Mouse (Mus musculus): Measurements from ENCODE around the gene Gstk1.

Gstk1 gene

DNA sequence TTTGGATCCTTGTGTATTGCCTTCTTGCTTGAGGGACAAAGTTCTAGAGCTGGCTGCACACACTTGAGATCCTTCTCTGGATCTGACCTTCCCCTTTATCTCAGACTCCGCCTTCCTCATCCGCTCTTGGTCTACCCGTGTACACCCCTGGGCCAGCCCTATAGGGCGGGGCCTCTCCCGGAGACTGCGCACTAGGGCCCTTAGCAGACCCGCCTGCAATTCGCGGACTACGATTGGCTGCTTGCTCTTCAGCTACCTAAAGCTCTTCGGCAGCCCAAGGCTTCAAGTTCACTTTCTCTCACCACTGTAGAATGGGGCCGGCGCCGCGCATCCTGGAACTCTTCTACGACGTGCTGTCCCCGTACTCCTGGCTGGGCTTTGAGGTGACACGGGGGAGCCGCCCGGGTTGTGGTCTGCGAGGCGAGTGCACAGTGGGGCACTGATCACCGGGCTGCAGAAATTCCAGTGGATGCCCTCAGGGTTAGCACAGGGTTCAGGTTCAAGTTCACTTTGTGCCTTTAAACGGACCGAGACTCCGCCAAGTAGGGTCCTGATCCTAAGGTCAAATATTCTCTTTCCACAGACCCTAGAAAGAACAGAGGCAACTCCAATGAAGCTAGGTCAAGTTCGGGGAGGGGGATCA lies at the start of gene Gstk1:
Gstk1 (plus strand) TSS at position 225 of the 643 bp plus-strand sequence.
- DNase-seq (ENCODE audit: extremely low read depth, insufficient read length, low spot score), result no peak

DNA sequence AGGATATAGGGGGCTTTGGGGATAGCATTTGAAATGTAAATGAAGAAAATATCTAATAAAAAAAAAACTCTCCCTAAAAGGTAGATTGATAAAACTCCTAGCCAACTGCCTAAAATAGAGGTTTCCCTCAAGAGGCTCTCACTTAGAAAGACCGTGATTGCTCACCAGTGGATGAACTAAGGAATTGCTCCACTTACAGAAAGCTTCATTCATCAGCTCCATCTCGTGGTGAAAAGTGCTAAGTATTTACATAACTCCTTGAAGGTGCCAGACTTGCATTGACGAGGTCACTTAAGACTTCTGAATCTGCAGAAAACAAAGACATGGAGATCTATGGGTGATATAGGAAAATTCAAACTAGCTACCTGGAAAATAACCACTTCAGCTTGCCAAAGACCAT lies 48.0 kb upstream of the Gstk1 start:
- no peak for DNase-seq (ENCODE audit: extremely low read depth, insufficient read length, low spot score)

DNA sequence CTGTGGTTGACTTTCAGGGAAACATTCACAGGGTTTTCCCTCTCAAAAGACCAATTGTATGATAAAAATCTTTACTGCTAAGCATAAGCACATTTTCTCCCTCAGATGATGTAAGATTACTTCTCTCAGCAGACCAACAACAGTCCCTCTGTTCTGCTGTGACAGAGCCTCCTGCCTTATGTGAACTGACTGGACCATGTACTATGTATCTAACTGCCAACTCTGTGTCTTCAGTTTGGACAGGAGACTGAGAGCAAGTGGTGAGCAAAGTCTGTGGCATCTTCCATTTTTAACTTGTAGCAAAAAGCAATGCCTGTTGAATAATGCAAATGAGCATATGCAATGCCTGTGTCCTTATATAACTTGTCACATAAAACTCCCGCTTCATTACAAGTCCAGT lies 46.2 kb upstream of the Gstk1 start:
- no peak for DNase-seq (ENCODE audit: extremely low read depth, insufficient read length, low spot score)

DNA sequence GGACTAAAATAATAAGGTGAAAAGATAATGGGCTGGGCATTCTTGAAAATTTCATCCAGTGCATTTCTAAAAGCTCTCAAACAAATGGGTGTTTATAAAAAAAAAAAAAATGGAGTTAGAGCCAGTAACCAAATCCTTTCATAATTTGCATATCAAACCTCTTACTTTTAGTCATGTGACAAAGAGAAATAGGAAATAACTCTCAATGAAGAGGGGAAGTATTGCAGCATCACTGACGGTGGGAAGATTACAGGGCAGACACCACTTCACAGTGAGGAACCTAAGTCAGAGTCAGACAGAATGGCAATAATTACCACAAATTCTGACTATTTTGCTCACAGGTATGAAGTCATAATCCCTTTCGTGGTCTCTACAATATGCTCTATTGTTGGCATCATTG lies 30.7 kb upstream of the Gstk1 start, which contains the start of gene Tas2r144:
Tas2r144 (plus strand) TSS at position 301 of the 400 bp plus-strand sequence.
- DNase-seq (ENCODE audit: extremely low read depth, insufficient read length, low spot score), result no peak

DNA sequence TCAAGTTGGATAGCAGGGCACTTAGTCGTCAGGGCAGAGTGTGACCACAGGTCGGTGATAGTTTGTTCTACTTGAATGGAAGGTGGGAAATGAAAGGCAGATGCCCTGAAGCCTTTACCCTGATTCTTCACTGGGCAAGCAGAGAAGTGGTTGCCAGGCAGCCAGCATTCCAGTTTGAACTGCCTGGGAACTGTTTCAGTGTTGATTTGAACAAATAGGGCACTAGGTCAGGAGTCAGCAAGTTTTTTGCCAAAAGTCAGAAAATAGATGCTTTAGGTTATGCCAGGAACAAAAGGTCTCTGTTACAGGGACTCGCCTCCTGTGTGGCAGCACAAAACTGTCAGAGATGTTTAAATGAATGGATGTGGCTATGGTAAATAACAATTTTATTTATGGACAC lies 23.4 kb upstream of the Gstk1 start:
- DNase-seq (ENCODE audit: extremely low read depth, insufficient read length, low spot score), result no peak

DNA sequence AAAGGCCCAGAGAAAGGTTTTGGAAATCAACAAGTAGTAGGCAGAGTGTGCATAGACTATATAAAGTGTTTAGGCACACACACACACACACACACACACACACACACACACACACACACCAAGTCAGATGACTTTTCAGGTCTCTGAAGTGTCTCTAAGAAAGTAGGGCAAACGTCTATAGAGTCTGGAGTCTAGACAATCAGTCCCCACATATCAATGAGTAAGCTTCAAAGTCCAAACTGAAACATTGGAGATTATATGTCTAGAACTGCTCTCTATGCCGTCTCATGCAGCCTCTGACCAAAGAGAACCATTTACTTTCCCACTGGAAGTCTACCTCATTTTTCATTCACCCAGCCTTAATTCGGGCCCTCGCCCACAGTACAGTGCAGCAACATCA lies 20.7 kb upstream of the Gstk1 start:
- DNase-seq (ENCODE audit: extremely low read depth, insufficient read length, low spot score), result no peak

DNA sequence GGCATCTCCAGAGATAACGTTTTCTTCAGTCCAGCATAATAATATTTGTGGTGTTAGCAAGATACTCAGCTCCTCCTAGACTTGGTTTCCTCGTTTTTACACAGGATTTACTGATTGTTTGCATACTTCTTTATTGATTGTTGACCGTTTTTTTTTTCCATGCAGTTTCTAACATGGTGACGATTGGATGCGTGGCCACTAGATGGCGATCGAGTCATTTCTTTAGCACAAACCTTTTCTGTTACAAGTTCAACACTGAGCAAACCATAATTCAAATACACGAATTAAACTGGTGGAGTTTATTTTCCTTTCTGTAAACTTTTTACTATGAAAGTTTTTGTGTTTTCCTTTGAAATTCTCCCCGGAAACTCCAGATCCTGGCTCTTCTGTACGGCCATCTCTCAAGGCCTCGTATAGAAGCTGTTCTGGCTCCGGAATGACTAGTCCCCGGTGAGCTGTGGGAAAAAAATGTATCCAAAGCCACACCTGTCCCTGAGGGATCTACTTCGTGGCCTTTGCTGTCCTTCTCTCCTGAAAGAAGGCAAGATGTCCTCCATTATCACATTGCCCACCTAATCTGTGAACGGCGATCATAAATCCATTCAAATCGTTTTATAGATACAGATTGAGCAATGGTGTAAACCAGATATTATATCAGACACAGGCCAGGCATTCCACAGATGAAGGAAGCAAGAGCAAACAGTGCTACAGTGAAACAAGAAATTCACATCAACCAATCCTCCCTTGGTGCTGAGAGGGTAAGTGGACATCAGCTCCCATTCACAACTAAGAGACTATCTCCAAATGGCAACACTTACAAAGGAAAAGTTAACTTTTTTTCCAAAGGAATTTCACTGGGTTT lies 18.3 kb upstream of the Gstk1 start:
- peak; percentile 3 for DNase-seq (ENCODE audit: extremely low read depth, insufficient read length, low spot score)

DNA sequence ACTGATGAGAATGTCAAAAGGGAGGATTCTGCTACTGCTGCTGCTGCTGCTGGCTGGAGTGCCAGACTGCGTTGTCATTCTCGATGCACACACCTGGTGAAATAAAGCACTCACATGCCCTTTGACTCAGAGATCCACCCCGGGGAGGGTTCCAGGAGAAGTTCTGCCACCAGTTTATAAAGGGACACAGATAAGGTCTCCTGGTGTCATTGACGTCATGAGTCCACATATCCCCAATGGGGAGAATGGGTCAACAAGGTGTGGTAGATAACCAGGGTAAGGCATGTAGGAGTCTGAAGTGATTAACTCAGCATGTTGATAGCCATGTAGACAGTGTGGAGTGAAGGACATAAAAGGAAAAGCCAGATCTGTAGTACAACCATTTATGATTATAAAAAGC lies 16.1 kb upstream of the Gstk1 start:
- no peak for DNase-seq (ENCODE audit: extremely low read depth, insufficient read length, low spot score)

DNA sequence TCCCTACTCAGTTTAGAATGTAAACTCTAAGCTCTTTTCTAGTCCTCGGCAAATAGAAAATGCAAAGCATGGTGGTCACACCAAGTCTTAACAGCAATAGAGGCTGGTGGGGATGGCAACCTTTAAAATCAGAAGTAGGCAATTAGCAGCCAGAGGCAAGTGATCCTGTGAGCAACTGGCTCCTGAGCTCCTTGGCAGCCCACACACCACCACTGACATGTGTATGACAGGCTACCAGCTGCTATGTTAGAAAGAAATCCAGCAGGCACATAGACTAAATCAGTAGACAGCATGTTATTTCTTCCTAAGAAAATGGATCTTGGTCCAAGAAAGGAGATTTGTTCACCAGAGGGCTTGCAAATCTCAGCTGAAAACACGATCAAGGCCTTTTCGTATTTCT lies 14.5 kb upstream of the Gstk1 start:
- DNase-seq (ENCODE audit: extremely low read depth, insufficient read length, low spot score), result no peak

DNA sequence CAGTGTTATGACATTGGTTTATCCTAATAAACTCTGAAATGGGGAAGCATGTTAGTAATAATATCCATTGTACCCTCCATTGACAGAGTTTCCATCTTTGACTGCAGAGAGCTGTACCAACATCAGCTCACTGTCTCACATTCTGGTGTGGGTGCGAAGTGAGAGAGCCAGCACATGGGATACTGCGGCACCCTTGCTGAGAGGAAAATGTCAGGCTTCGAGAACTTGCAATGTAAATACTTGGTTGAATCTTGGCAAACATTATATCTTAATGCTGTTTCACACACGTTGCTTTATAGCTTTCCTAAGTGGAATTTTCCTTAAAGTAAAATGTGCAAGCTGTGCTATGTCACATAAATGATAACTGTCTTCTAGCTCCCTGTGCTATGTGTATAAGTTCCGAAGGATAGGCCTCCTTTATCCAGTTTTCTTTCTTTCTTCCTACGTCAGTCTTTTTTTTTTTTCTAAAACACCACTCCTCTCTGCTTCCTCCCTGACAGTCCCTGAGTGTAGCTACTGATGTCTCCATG lies 8.4 kb upstream of the Gstk1 start:
- DNase-seq (ENCODE audit: extremely low read depth, insufficient read length, low spot score), result no peak

DNA sequence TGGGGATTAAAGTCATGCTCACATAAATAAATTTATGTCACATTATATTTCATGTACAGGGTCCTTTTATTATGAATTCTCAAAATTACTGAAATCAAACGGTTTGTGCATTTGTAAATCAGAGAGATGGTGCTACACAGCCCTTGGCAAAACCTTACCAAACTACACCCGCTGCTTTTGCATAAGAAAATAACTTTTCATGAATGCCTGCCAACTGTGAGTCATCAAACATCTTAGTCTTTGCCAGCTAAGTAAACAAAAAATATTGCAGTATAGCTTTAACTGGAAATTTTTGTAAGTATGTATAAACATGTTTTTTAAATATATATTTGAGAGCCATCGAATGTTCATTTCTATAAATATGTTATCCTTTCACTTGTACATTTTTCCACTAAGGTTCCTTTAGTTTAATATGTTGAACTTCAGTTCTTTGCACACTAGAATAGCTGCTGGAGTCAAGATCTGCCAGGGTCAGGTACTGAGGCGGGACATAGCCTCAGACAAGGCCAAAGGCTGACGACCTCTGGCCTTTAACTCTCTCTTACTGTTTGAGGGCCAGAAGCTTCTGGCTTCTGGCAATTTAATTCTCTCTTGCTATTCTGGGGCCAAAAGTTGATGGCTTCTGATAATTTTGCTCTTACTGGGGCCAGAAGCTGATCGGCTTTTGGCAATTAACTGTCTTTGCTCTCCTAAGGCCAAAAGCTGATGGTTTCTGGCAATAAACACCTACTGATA lies 4.3 kb upstream of the Gstk1 start:
- DNase-seq (ENCODE audit: extremely low read depth, insufficient read length, low spot score), result no peak

DNA sequence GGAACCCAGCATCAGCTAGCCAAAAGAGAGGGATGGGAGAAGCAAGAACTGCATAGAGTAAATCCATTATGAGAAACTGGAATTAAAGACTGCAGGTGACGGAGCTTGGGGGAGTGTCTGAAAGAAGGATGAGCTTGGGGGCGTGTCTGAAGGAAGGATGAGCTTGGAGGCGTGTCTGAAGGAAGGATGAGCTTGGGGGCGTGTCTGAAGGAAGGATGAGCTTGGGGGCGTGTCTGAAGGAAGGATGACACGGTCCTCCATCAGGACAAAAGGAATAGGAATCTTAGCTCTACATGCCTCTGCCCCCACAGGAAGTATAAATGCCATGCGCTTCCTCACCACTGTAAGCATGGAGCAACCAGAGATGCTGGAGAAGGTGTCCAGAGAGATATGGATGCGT lies 1.4 kb downstream of the Gstk1 start:
- no peak for DNase-seq (ENCODE audit: extremely low read depth, insufficient read length, low spot score)

DNA sequence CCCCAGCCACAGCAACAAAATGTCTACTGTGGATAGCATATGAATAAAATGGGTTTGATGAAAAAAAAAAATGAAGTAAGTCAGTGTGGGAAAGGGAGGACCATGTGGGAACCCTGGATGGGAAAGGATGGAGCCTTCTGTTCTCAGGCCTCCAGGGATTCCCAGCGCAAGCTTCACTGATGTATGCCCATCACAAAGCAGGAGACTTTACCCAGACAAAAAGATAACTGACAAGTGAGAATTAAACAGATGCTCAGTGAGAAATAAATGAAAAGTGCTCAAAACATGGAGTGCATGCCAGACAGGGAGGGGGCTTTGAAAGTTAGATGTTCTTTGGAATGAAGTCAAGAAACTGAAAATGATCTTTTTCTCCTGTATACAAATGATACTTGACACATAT lies 2.2 kb downstream of the Gstk1 start:
- no peak for DNase-seq (ENCODE audit: extremely low read depth, insufficient read length, low spot score)

DNA sequence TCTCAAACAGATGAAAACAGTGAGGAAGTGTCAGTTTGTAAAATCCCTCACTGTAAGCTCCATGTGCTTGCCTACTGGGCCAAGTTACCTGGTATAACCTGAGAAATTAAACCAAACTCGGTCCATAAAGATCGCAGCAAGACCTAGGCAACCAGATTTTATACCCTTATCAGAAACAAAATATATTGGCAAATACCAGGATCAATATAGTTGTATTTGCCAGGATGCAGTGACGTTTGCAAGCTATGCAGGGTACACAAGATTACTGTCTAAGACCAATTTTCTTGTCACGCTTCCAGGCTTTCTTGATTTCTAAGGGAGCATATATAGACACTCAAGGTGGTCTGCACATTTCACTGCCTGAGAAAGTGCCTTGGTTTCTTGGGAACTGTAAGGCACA lies 6.1 kb downstream of the Gstk1 start:
- no peak for DNase-seq (ENCODE audit: extremely low read depth, insufficient read length, low spot score)

DNA sequence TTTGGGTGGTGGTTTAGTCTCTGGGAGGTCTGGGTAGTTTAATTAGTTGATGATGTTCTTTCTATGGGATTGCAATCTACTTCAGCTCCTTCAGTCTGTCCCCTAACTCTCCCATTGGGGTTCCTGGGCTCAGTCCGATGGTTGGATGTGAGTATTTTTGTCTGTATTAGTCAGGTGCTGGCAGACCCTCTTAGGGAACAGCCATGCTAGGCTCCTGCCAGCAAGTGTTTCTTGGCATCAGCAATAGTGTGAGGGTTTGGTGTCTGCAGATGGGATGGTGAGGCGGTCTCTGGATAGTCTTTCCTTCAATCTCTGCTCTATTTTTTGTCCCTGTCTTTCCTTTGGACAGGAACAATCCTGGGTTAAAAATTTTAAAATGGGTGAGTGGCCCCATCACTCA lies 7.4 kb downstream of the Gstk1 start:
- DNase-seq (ENCODE audit: extremely low read depth, insufficient read length, low spot score), result no peak

DNA sequence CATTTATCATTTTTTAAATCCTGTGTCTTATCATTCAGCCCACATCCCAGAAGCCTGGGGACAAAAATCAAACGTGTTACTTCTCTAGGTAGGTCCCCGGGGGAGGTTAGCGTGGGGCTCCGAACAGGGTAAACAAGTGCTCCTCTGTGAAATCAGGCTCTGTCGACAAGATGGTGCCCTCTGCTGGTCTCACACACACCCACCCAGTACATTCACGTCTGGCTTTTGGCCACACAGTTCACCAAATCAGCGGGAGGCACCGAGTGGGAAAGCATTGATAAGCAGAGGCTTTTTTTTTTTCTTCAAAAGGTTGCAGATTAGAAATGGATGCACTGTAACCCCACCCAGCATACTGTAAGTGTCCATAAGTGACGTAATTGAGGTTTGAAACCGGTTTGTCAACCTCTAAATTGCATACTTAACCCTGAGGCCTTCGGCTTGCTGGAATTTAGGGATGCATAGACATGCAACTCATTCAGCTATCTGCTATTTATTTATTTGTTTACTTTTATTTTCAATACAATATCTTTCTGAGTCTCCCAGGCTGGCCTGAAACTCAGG lies 11.6 kb downstream of the Gstk1 start:
- DNase-seq (ENCODE audit: extremely low read depth, insufficient read length, low spot score), result no peak

DNA sequence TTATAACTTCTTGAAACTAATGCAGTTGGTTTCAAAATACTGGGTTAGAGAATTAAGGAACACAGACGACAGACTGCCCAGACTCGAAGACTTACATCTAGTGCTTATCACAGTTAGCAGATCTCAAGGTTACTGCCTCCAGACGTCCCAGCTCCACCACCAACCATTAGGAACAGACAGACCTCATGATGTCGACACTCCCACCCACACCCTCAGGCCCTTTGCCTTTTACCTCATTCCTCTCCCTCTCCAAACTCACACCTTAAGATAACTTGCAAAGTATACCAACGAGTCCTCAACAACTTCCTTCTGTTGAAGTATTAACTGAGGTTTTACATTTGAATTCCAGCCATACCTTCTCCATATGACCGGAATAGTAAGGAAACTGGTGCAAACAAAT lies 14.7 kb downstream of the Gstk1 start:
- no peak for DNase-seq (ENCODE audit: extremely low read depth, insufficient read length, low spot score)

DNA sequence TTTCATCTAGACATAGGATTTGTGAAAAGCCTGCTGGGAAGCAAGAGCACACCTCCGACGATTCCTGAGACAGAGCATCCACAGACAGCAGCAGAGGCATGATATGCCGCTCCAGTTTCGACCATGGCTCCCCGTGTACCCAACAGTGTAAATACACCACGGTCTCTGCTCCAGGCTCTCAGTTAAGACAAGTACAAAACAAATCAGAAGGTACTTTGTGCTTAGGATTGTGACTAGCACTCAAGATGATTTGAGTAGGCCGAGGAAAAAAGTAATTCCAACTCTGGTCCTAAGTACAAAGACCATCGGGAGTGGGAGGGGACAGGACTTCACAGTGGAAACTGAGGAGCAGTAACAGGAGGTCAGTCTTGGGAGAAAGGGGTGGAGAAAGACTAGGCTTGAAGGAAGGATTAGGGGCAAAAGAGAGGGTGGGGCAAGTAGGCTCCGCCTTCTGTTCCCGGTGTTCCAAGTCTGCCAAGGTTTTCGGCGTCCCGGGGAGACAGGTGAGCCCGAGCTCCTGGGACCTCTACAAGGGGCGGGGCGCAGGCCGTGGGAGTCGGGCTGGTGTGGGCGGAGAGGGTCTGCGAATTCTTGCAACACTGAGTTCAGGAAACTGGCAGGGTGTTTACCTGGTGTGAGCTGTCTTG lies 15.9 kb downstream of the Gstk1 start, which contains the start of gene Tmem139:
Tmem139 (plus strand) TSS at position 447 of the 647 bp plus-strand sequence.
- no peak for DNase-seq (ENCODE audit: extremely low read depth, insufficient read length, low spot score)

DNA sequence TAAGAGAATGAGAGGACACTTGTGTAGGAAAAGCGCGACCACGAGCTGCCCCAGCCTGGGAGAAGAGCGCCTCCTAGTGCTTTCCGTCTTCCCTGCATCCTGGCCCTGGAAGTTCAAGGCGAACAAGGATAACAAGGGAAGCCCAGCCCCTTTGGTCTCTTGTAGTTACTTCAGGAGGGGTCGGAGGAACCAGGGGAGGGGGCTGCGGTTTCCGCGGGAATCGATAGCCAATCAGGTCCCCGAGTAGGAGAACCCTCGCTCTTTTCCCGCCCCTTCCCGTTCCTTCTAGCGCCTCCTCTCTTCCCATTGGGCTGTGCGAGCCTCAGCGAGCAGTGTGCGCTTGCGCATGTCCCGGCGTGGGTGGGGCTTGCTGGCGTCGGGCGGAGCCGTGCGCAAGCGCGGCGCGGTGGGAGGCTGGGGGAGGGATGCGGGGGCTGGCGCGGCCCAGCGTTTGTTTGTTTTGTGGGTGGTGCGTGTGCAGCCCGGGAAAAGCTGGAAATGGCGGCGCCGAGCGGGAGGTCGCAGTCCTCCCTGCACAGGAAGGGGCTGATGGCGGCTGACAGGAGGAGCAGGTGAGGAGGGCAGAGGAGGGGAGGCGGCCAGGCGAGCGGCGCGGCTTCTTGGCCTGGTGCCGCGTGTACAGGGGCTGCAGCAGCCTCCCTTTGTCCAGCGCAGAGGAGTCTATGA lies 19.0 kb downstream of the Gstk1 start, which contains the start of gene Casp2:
Casp2 (plus strand) TSS at position 360 of the 687 bp plus-strand sequence.
- peak; percentile 95 for DNase-seq (ENCODE audit: extremely low read depth, insufficient read length, low spot score)

All from 3134 (cell line).